Mouse (Mus musculus) embryonic facial prominence, embryonic 15.5 days (tissue): Measurements from ENCODE around the gene Dis3. TPM values are rescaled to one million over a fixed set of nuclear protein-coding genes. Genes with fewer than 3 reads are reported as not detected.
A peak's percentile ranks its signal among the peaks of the same experiment; 100 is the strongest.
"Not testable (repeated sequence)": the region's sequence is repeated elsewhere in the genome, so short reads cannot be mapped to it uniquely, and the experiment has no call there.

ENCODE experiments used
- ATAC-seq: fragments of 200-750 bp; cut with Nextera tagmentation; 2 replicates; pipeline ENCODE4 v1.8.0; 2017; ENCODE audit warnings: low read depth, moderate TSS enrichment; ENCODE audit not compliant: insufficient number of reproducible peaks, low FRiP score, low TSS enrichment
- H3K27ac ChIP-seq: fragments of 300-500 bp; sonication (generic); replicated peaks from 2 replicates; pipeline ENCODE4 v1.5.1; 2015; ENCODE audit warnings: mild to moderate bottlenecking, inconsistent platforms
- H3K27me3 ChIP-seq: fragments of 300-500 bp; sonication (generic); 2 replicates; pipeline ENCODE4 v1.6.1; 2015; ENCODE audit warnings: inconsistent platforms
- H3K36me3 ChIP-seq: fragments of 300-500 bp; sonication (generic); 2 replicates; pipeline ENCODE4 v1.6.1; 2015; ENCODE audit warnings: mild to moderate bottlenecking, inconsistent platforms
- H3K4me1 ChIP-seq: fragments of 300-500 bp; sonication (generic); 2 replicates; pipeline ENCODE4 v1.6.1; 2015; ENCODE audit warnings: inconsistent platforms
- H3K4me2 ChIP-seq: fragments of 300-500 bp; sonication (generic); replicated peaks from 2 replicates; pipeline ENCODE4 v1.6.1; 2015; ENCODE audit warnings: mild to moderate bottlenecking, inconsistent platforms
- H3K4me3 ChIP-seq: fragments of 300-500 bp; sonication (generic); replicated peaks from 2 replicates; pipeline ENCODE4 v1.5.1; 2015; ENCODE audit warnings: mild to moderate bottlenecking, inconsistent platforms
- H3K9ac ChIP-seq: fragments of 300-500 bp; sonication (generic); 2 replicates; pipeline ENCODE4 v1.6.1; 2015; ENCODE audit warnings: inconsistent platforms
- H3K9me3 ChIP-seq: fragments of 300-500 bp; sonication (generic); replicated peaks from 2 replicates; pipeline ENCODE4 v1.6.1; 2016; ENCODE audit warnings: inconsistent platforms
- WGBS: fragments of 180-500 bp; shearing (Covaris S2); methylation state at CpG from one replicate; pipeline ENCODE4 v1.1.7; 2015; 5-methylcytosine and 5-hydroxymethylcytosine counted together
- polyA plus RNA-seq: library from polyadenylated mRNA; unstranded; fragments of >200 nt; fragmentation: Nextera tagmentation; extraction: Ambion mirVana; gene quantifications from 2 replicates; pipeline ENCODE4 v1.2.1, GENCODE M21; 2015

Dis3 gene
- polyA plus RNA-seq, 1 experiment from 2014 or later = 27.6 TPM

- no peak overlapping the region for H3K9ac ChIP-seq
- peaks cover 32% of the 10 kb centered on the region for H3K36me3 ChIP-seq
- H3K9me3 ChIP-seq = no peaks in the 10 kb centered on the region
- H3K4me3 ChIP-seq = no peak overlapping the region
- WGBS = 86% methylated on average over 12 of the region's 12 CpGs
- no peaks in the 10 kb centered on the region for H3K4me1 ChIP-seq
- H3K27ac ChIP-seq = no peak overlapping the region
- no peak for ATAC-seq
- no peak overlapping the region for H3K4me2 ChIP-seq
- no peaks in the 10 kb centered on the region for H3K27me3 ChIP-seq
Observed at GRCm38 (mm10) chr14:99060616-99061015, 39.0 kb downstream of the Dis3 start.

GRCm38 (mm10) chr14:99058959-99059586 lies 40.5 kb downstream of the Dis3 start:
- Histone ChIP-seq H3K27ac (no peak overlapping the region), H3K4me1 (no peaks in the 10 kb centered on the region), H3K9ac (no peak overlapping the region), H3K9me3 (no peaks in the 10 kb centered on the region), H3K4me2 (no peak overlapping the region), H3K4me3 (no peak overlapping the region), H3K36me3 (peaks cover 27% of the 10 kb centered on the region), H3K27me3 (no peaks in the 10 kb centered on the region)
- 88% methylated on average over 7 of the region's 7 CpGs for WGBS
- ATAC-seq = no peak

- H3K9me3 ChIP-seq = no peaks in the 10 kb centered on the region
- H3K27me3 ChIP-seq = no peaks in the 10 kb centered on the region
- H3K4me3 ChIP-seq = peak overlapping the region; percentile 81
- peaks cover 9% of the 10 kb centered on the region; the same call in 1 of the 2 replicates for H3K36me3 ChIP-seq
- peaks cover 28% of the 10 kb centered on the region for H3K4me1 ChIP-seq
- under 1% methylated on average over 15 of the region's 15 CpGs for WGBS
- peak overlapping the region; percentile 73 for H3K4me2 ChIP-seq
- H3K9ac ChIP-seq = peak overlapping the region; percentile 57
- H3K27ac ChIP-seq = peak overlapping the region; percentile 78
- no peak for ATAC-seq
Observed at GRCm38 (mm10) chr14:99046782-99047181, 52.8 kb downstream of the Dis3 start.

- Histone ChIP-seq H3K4me3 (peak within 1 kb of the TSS; percentile 81), H3K27me3 (no peaks in the 10 kb centered on the region), H3K9ac (peak within 1 kb of the TSS; percentile 90), H3K4me1 (peaks cover 28% of the 10 kb centered on the region), H3K4me2 (peak within 1 kb of the TSS; percentile 73), H3K9me3 (no peaks in the 10 kb centered on the region), H3K36me3 (peaks cover 9% of the 10 kb centered on the region; the same call in 1 of the 2 replicates), H3K27ac (peak within 1 kb of the TSS; percentile 89)
- peak; percentile 97 for ATAC-seq
- WGBS = under 1% methylated on average over 81 of the region's 81 CpGs
Observed at GRCm38 (mm10) chr14:99046031-99046781, 53.4 kb downstream of the Dis3 start, which contains the start of the genes Mzt1 and Bora. Mzt1 (minus strand) TSS chr14:99046134. Bora (plus strand) TSS chr14:99046222.

GRCm38 (mm10) chr14:99045378-99046030 lies 54.1 kb downstream of the Dis3 start:
- WGBS = under 1% methylated on average over 70 of the region's 70 CpGs
- peak; percentile 0; the same call in 1 of the 2 replicates for ATAC-seq
- Histone ChIP-seq H3K27me3 (no peaks in the 10 kb centered on the region), H3K36me3 (peaks cover 4% of the 10 kb centered on the region; the same call in 1 of the 2 replicates), H3K4me1 (peaks cover 28% of the 10 kb centered on the region), H3K4me3 (peak overlapping the region; percentile 81), H3K27ac (peak overlapping the region; percentile 89), H3K9ac (peak overlapping the region; percentile 90), H3K4me2 (peak overlapping the region; percentile 73), H3K9me3 (no peaks in the 10 kb centered on the region)

- ATAC-seq = no peak
- no peak overlapping the region for H3K9ac ChIP-seq
- H3K27ac ChIP-seq = no peak overlapping the region
- H3K4me2 ChIP-seq = peak overlapping the region; percentile 73
- 6% methylated on average over 5 of the region's 5 CpGs for WGBS
- peaks cover 28% of the 10 kb centered on the region for H3K4me1 ChIP-seq
- H3K4me3 ChIP-seq = peak overlapping the region; percentile 81
- H3K27me3 ChIP-seq = no peaks in the 10 kb centered on the region
- H3K36me3 ChIP-seq = no peaks in the 10 kb centered on the region
- H3K9me3 ChIP-seq = no peaks in the 10 kb centered on the region
Observed at GRCm38 (mm10) chr14:99044718-99045117, 54.9 kb downstream of the Dis3 start.

GRCm38 (mm10) chr14:99044096-99044495 lies 55.5 kb downstream of the Dis3 start:
- peak overlapping the region; percentile 81; the same call in 1 of the 2 replicates for H3K4me3 ChIP-seq
- peaks cover 28% of the 10 kb centered on the region for H3K4me1 ChIP-seq
- 0 out of 2 replicates have a peak, but pooled peaks cover under 1% of the 10 kb centered on the region for H3K36me3 ChIP-seq
- no peak for ATAC-seq
- H3K9ac ChIP-seq = no peak overlapping the region
- no peaks in the 10 kb centered on the region for H3K27me3 ChIP-seq
- H3K9me3 ChIP-seq = no peaks in the 10 kb centered on the region
- H3K27ac ChIP-seq = no peak overlapping the region
- H3K4me2 ChIP-seq = peak overlapping the region; percentile 73
- WGBS = 41% methylated on average over 10 of the region's 10 CpGs

- H3K36me3 ChIP-seq = 0 out of 2 replicates have a peak, but pooled peaks cover 3% of the 10 kb centered on the region
- H3K4me3 ChIP-seq = no peak overlapping the region
- H3K27me3 ChIP-seq = no peaks in the 10 kb centered on the region
- WGBS = 60% methylated on average over 1 of the region's 1 CpGs
- no peaks in the 10 kb centered on the region for H3K9me3 ChIP-seq
- H3K9ac ChIP-seq = no peak overlapping the region
- no peak overlapping the region for H3K27ac ChIP-seq
- no peak for ATAC-seq
- peak overlapping the region; percentile 73 for H3K4me2 ChIP-seq
- peaks cover 27% of the 10 kb centered on the region for H3K4me1 ChIP-seq
Observed at GRCm38 (mm10) chr14:99043499-99043898, 56.1 kb downstream of the Dis3 start.

GRCm38 (mm10) chr14:99041416-99041815 lies 58.2 kb downstream of the Dis3 start:
- Histone ChIP-seq H3K27ac (no peak overlapping the region), H3K4me3 (no peak overlapping the region)
- 65% methylated on average over 4 of the region's 4 CpGs for WGBS

GRCm38 (mm10) chr14:99039308-99039707 lies 60.3 kb downstream of the Dis3 start:
- H3K27ac ChIP-seq, H3K9me3 ChIP-seq, H3K9ac ChIP-seq, H3K4me2 ChIP-seq, H3K4me3 ChIP-seq, H3K27me3 ChIP-seq, ATAC-seq, H3K4me1 ChIP-seq: not testable (repeated sequence)
- H3K36me3 ChIP-seq = 0 out of 2 replicates have a peak, but pooled peaks cover 11% of the 10 kb centered on the region
- 76% methylated on average over 5 of the region's 5 CpGs for WGBS

More at GRCm38 (mm10) chr14:99041416-99041815, 58.2 kb downstream of the Dis3 start:
- H3K36me3 ChIP-seq = 0 out of 2 replicates have a peak, but pooled peaks cover 6% of the 10 kb centered on the region
- no peaks in the 10 kb centered on the region for H3K27me3 ChIP-seq
- H3K4me1 ChIP-seq = peaks cover 16% of the 10 kb centered on the region
- ATAC-seq = no peak
- no peak overlapping the region for H3K9ac ChIP-seq
- H3K4me2 ChIP-seq = no peak overlapping the region
- no peaks in the 10 kb centered on the region for H3K9me3 ChIP-seq

- Histone ChIP-seq H3K9me3 (no peaks in the 10 kb centered on the region), H3K27ac (no peak overlapping the region), H3K4me1 (no peaks in the 10 kb centered on the region), H3K9ac (no peak overlapping the region), H3K4me3 (no peak overlapping the region), H3K36me3 (peaks cover 15% of the 10 kb centered on the region; the same call in 1 of the 2 replicates), H3K27me3 (no peaks in the 10 kb centered on the region), H3K4me2 (no peak overlapping the region)
- ATAC-seq = no peak
- 86% methylated on average over 2 of the region's 2 CpGs for WGBS
Observed at GRCm38 (mm10) chr14:99037703-99038102, 61.9 kb downstream of the Dis3 start.
